Mouse (Mus musculus): Measurements from ENCODE around the gene Wfdc5.

- TF ChIP-seq CTCF (IDR thresholded peaks at IDR 0.05; ENCODE audit: low read depth) = no peak
- TF ChIP-seq EP300 (optimal IDR thresholded peaks at IDR 0.05) = no peak
Measured at GRCm38 (mm10) chr2:164228361-164229070, 46.0 kb upstream of the Wfdc5 start.

Data from stomach, postnatal 0 days (tissue).